Mouse (Mus musculus) small intestine, adult 2 months (tissue): ENCODE results near the gene Snrnp200.
"Not testable (repeated sequence)": the region's sequence is repeated elsewhere in the genome, so short reads cannot be mapped to it uniquely, and the experiment has no call there.

Source experiments
- CTCF ChIP-seq: fragments of 200-500 bp; IDR thresholded peaks from 2 replicates; pipeline ENCODE4 v1.5.1; 2012; ENCODE audit warnings: low read depth, mild to moderate bottlenecking, control low read depth, inconsistent platforms, low read length, moderate library complexity, mixed read lengths; ENCODE audit not compliant: insufficient replicate concordance, insufficient read length; ENCODE audit errors: extremely low read depth
- POLR2A ChIP-seq: fragments of 200-500 bp; IDR thresholded peaks from 2 replicates; pipeline ENCODE4 v1.6.1; 2012; ENCODE audit warnings: low read depth, mild to moderate bottlenecking, control low read depth, inconsistent platforms, low read length, moderate library complexity

GRCm38 (mm10) chr2:127205936-127206335 lies 2.2 kb upstream of the Snrnp200 start:
- TF ChIP-seq POLR2A, CTCF: not testable (repeated sequence)
